Mouse (Mus musculus) G1E (cell line): ENCODE data around the gene Lamtor5.

Source experiments
- CTCF ChIP-seq: IDR thresholded peaks from 2 replicates; pipeline ENCODE4 v1.5.1; 2012; ENCODE audit warnings: low read depth, low read length, inconsistent platforms, mixed read lengths
- TAL1 ChIP-seq: conservative IDR thresholded peaks from 2 replicates; pipeline ENCODE4 v1.6.1; 2012; ENCODE audit warnings: low read depth, low read length, inconsistent platforms, mixed read lengths

GRCm38 (mm10) chr3:107273820-107274219 lies 4.8 kb upstream of the Lamtor5 start:
- TF ChIP-seq CTCF: peak; percentile 66
- no peak for TF ChIP-seq TAL1
